Mouse (Mus musculus) lung, embryonic 14.5 days (tissue): ENCODE data around the gene Ass1. TPM values are rescaled to one million over a fixed set of nuclear protein-coding genes. Genes with fewer than 3 reads are reported as not detected.

Experiments used
- ATAC-seq: fragments of 200-750 bp; cut with Nextera tagmentation; 2 replicates; pipeline ENCODE4 v1.8.0; 2017; ENCODE audit warnings: mild to moderate bottlenecking, moderate TSS enrichment, moderate library complexity; ENCODE audit not compliant: insufficient read depth
- DNase-seq: peaks from one replicate; pipeline ENCODE4 v3.0.0-alpha.2; 2015
- H3K27ac ChIP-seq: fragments of 300-500 bp; sonication (generic); 2 replicates; pipeline ENCODE4 v1.5.1; 2014; ENCODE audit warnings: low read depth, mild to moderate bottlenecking, moderate library complexity
- H3K27me3 ChIP-seq: fragments of 300-500 bp; sonication (generic); 2 replicates; pipeline ENCODE4 v1.6.1; 2014; ENCODE audit warnings: low read length, control low read depth; ENCODE audit not compliant: insufficient read depth
- H3K36me3 ChIP-seq: fragments of 300-500 bp; sonication (generic); 2 replicates; pipeline ENCODE4 v1.6.1; 2014; ENCODE audit warnings: control low read depth; ENCODE audit not compliant: insufficient read depth
- H3K4me1 ChIP-seq: fragments of 300-500 bp; sonication (generic); 2 replicates; pipeline ENCODE4 v1.6.1; 2014; ENCODE audit warnings: antibody characterized with exemption, control low read depth; ENCODE audit not compliant: insufficient read depth
- H3K4me2 ChIP-seq: fragments of 300-500 bp; sonication (generic); 2 replicates; pipeline ENCODE4 v1.6.1; 2014; ENCODE audit warnings: mild to moderate bottlenecking
- H3K4me3 ChIP-seq: fragments of 300-500 bp; sonication (generic); 2 replicates; pipeline ENCODE4 v1.5.1; 2014; ENCODE audit warnings: low read depth, low read length
- H3K9ac ChIP-seq: fragments of 300-500 bp; sonication (generic); 2 replicates; pipeline ENCODE4 v1.6.1; 2014
- H3K9me3 ChIP-seq: fragments of 300-500 bp; sonication (generic); 2 replicates; pipeline ENCODE4 v1.6.1; 2016; ENCODE audit warnings: low read depth, low read length, control low read depth
- CTCF ChIP-seq: IDR thresholded peaks from 2 replicates; pipeline ENCODE4 v1.5.1; 2016; ENCODE audit warnings: antibody characterized with exemption, low read depth
- WGBS: fragments of 180-500 bp; shearing (Covaris S2); extraction: QIAGEN DNeasy Blood & Tissue Kit; methylation state at CpG from one replicate; pipeline ENCODE4 v1.1.7; 2014; 5-methylcytosine and 5-hydroxymethylcytosine counted together
- polyA plus RNA-seq: library from polyadenylated mRNA; unstranded; fragments of >200 nt; fragmentation: Nextera tagmentation; extraction: Ambion mirVana; gene quantifications from 2 replicates; pipeline ENCODE4 v1.2.1, GENCODE M21; 2014

The Ass1 gene
- polyA plus RNA-seq, 1 experiment from 2014 or later, result 9.1 TPM

- Histone ChIP-seq H3K9ac (no peak overlapping the region), H3K4me3 (no peak overlapping the region), H3K36me3 (no peaks in the 10 kb centered on the region), H3K9me3 (no peaks in the 10 kb centered on the region), H3K4me1 (0 out of 2 replicates have a peak, but pooled peaks cover 6% of the 10 kb centered on the region), H3K27me3 (no peaks in the 10 kb centered on the region), H3K4me2 (no peak overlapping the region), H3K27ac (no peak overlapping the region)
- WGBS, result 41% methylated on average over 11 of the region's 11 CpGs
- no peak for ATAC-seq
- peak; percentile 40 for DNase-seq
- no peak for TF ChIP-seq CTCF
These were observed 35.5 kb downstream of the Ass1 start for GRCm38 (mm10) chr2:31505472-31505871.

DNA sequence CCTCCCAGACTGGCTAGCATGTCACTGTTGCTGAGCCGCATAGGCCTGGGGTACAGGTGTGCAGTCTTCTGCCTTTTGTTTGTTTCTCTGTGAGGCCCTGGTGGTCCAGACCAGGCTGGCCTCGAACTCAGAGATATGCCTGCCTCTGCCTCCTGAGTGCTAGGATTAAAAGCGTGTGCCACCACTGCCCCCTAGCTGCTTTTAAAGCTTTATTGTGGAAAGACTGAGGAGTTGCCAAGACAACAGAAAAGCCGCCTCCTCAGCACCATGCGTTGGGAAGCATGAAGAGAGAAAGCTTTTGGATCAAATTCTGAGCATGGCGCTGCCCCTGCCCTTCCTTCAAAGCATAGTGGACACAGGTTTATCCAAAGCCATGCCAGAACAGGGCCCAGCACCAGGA, 38.8 kb downstream of the Ass1 start:
- ATAC-seq (no peak), DNase-seq (no peak)
- H3K4me2 ChIP-seq, result no peak overlapping the region
- no peak overlapping the region for H3K9ac ChIP-seq
- WGBS, result 87% methylated on average over 6 of the region's 6 CpGs
- H3K4me1 ChIP-seq, result 0 out of 2 replicates have a peak, but pooled peaks cover 6% of the 10 kb centered on the region
- H3K4me3 ChIP-seq, result no peak overlapping the region
- no peaks in the 10 kb centered on the region for H3K9me3 ChIP-seq
- TF ChIP-seq CTCF, result no peak
- H3K36me3 ChIP-seq, result no peaks in the 10 kb centered on the region
- H3K27ac ChIP-seq, result no peak overlapping the region
- no peaks in the 10 kb centered on the region for H3K27me3 ChIP-seq

GRCm38 (mm10) chr2:31511316-31511715, 41.3 kb downstream of the Ass1 start:
- H3K4me2 ChIP-seq, result no peak overlapping the region

DNA sequence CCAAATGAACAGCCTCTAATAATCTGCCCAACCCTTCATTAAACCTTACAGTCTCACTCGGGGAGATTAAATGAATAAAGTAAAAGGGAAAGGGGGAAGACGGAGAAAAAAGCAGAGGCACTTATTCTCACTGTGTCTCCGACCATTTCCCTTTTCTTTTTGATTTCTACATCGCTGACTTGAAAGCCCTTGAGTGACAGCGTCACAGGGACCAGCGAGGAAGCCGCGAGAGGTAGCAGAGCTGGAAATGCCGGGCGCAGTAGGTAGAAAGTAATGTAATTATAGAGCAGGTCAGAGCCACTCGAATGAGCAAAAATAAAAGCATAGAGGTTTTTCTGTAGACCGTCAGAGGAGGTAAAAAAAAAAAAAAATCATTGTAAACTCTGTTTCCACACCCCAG, 46.5 kb downstream of the Ass1 start:
- peaks cover 5% of the 10 kb centered on the region; the same call in 1 of the 2 replicates for H3K9me3 ChIP-seq
- H3K36me3 ChIP-seq, result no peaks in the 10 kb centered on the region
- ATAC-seq, result no peak
- H3K4me2 ChIP-seq, result no peak overlapping the region
- H3K27me3 ChIP-seq, result no peaks in the 10 kb centered on the region
- no peaks in the 10 kb centered on the region for H3K4me1 ChIP-seq
- no peak overlapping the region for H3K27ac ChIP-seq
- WGBS, result 60% methylated on average over 12 of the region's 12 CpGs
- DNase-seq, result no peak
- no peak for TF ChIP-seq CTCF
- H3K9ac ChIP-seq, result no peak overlapping the region
- H3K4me3 ChIP-seq, result no peak overlapping the region

More at GRCm38 (mm10) chr2:31511316-31511715, 41.3 kb downstream of the Ass1 start:
- Histone ChIP-seq H3K9ac (no peak overlapping the region), H3K9me3 (peaks cover 5% of the 10 kb centered on the region; the same call in 1 of the 2 replicates), H3K27ac (no peak overlapping the region), H3K36me3 (no peaks in the 10 kb centered on the region), H3K4me1 (no peaks in the 10 kb centered on the region), H3K27me3 (no peaks in the 10 kb centered on the region), H3K4me3 (no peak overlapping the region)
- DNase-seq (no peak), ATAC-seq (no peak)
- TF ChIP-seq CTCF, result no peak
- WGBS, result 52% methylated on average over 6 of the region's 6 CpGs

- Histone ChIP-seq H3K9me3 (no peaks in the 10 kb centered on the region), H3K9ac (no peak overlapping the region), H3K4me1 (no peaks in the 10 kb centered on the region), H3K27ac (no peak overlapping the region), H3K4me2 (no peak overlapping the region), H3K36me3 (no peaks in the 10 kb centered on the region), H3K4me3 (no peak overlapping the region), H3K27me3 (no peaks in the 10 kb centered on the region)
- ATAC-seq, result no peak
- no peak for DNase-seq
- no peak for TF ChIP-seq CTCF
- WGBS, result 77% methylated on average over 16 of the region's 16 CpGs
These were observed 51.9 kb downstream of the Ass1 start for GRCm38 (mm10) chr2:31521800-31522335.

DNA sequence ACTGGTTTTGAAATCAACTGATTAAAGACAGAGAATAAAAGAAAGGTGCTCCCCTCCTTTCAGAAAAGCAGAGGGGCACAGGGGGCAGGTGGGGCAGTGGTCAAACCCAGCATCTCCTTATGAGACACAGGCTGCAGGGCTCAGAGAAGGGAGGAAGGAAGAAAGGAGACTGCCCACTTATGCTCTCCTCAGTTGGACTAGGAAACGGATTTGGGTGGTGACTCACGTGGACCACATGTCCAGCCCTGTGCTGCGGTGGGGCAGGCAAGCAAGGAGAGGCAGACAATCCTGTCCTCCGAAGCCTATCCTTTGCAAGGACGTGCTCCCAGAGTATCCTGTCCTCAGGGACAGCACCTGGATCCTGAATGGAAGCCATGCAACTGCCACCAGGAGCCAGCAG, 54.6 kb downstream of the Ass1 start:
- Histone ChIP-seq H3K4me2 (no peak overlapping the region), H3K27ac (no peak overlapping the region), H3K9ac (no peak overlapping the region), H3K4me3 (no peak overlapping the region), H3K9me3 (no peaks in the 10 kb centered on the region), H3K27me3 (no peaks in the 10 kb centered on the region), H3K36me3 (no peaks in the 10 kb centered on the region), H3K4me1 (no peaks in the 10 kb centered on the region)
- 73% methylated on average over 5 of the region's 5 CpGs for WGBS
- ATAC-seq (no peak), DNase-seq (no peak)
- no peak for TF ChIP-seq CTCF

DNA sequence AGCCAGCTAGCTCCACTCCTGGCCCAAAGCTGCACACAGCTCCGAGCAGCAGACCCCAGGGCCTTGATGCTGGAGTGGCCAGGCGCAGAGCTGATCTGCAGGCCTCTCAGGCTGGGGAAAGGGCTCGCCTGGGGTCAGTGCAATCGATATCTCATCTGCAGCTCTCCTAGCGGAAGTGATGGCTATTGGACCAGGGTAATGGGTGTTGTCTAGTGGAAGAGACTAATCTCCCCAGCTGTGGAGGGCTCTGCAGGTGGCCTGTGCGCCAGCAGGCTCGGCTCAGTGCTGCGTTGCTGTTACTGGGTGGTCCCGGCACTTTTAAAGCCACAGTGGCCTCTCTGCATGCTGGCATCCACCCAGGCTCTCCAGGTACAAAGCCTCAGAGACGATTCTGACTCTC, 55.8 kb downstream of the Ass1 start:
- DNase-seq, result no peak
- no peak overlapping the region for H3K4me3 ChIP-seq

More for the DNA sequence above, 55.8 kb downstream of the Ass1 start:
- ATAC-seq, result no peak
- H3K9ac ChIP-seq, result no peak overlapping the region
- H3K27me3 ChIP-seq, result no peaks in the 10 kb centered on the region
- no peaks in the 10 kb centered on the region for H3K36me3 ChIP-seq
- H3K4me1 ChIP-seq, result no peaks in the 10 kb centered on the region
- no peak for TF ChIP-seq CTCF
- no peak overlapping the region for H3K27ac ChIP-seq
- no peak overlapping the region for H3K4me2 ChIP-seq
- no peaks in the 10 kb centered on the region for H3K9me3 ChIP-seq
- 30% methylated on average over 10 of the region's 10 CpGs for WGBS
